Mouse (Mus musculus): ENCODE data around the gene Rfx1.

The Rfx1 gene

GRCm38 (mm10) chr8:84089277-84089676, 22.6 kb downstream of the Rfx1 start:
- DNase-seq (ENCODE audit: low read depth, low spot score), result no peak

- DNase-seq (ENCODE audit: low read depth, low spot score), result no peak
Measured at GRCm38 (mm10) chr8:84090585-84090984, 24.0 kb downstream of the Rfx1 start.

- DNase-seq (ENCODE audit: low read depth, low spot score), result no peak
Measured at GRCm38 (mm10) chr8:84096061-84096460, 29.4 kb downstream of the Rfx1 start.

- DNase-seq (ENCODE audit: low read depth, low spot score), result no peak
Measured at GRCm38 (mm10) chr8:84098376-84098775, 31.7 kb downstream of the Rfx1 start.

GRCm38 (mm10) chr8:84101476-84102270, 35.0 kb downstream of the Rfx1 start:
- DNase-seq (ENCODE audit: low read depth, low spot score), result no peak

- DNase-seq (ENCODE audit: low read depth, low spot score), result no peak
Measured at GRCm38 (mm10) chr8:84103601-84104000, 37.0 kb downstream of the Rfx1 start.

- DNase-seq (ENCODE audit: low read depth, low spot score), result no peak
Measured at GRCm38 (mm10) chr8:84104221-84104620, 37.6 kb downstream of the Rfx1 start.

GRCm38 (mm10) chr8:84104697-84105609, 38.3 kb downstream of the Rfx1 start, which contains the start of gene Dcaf15:
Dcaf15 (minus strand) TSS chr8:84104768.
- peak; percentile 96 for DNase-seq (ENCODE audit: low read depth, low spot score)

- no peak for DNase-seq (ENCODE audit: low read depth, low spot score)
Measured at GRCm38 (mm10) chr8:84105676-84106075, 39.0 kb downstream of the Rfx1 start.

GRCm38 (mm10) chr8:84106216-84107040, 39.8 kb downstream of the Rfx1 start:
- DNase-seq (ENCODE audit: low read depth, low spot score), result no peak

GRCm38 (mm10) chr8:84115646-84116045, 49.0 kb downstream of the Rfx1 start:
- DNase-seq (ENCODE audit: low read depth, low spot score), result no peak

GRCm38 (mm10) chr8:84122151-84122550, 55.5 kb downstream of the Rfx1 start:
- DNase-seq (ENCODE audit: low read depth, low spot score), result no peak

GRCm38 (mm10) chr8:84125656-84126055, 59.0 kb downstream of the Rfx1 start, which contains the start of gene Podnl1:
Podnl1 (plus strand) TSS chr8:84125989.
- DNase-seq (ENCODE audit: low read depth, low spot score), result no peak

- no peak for DNase-seq (ENCODE audit: low read depth, low spot score)
Measured at GRCm38 (mm10) chr8:84126742-84127141, 60.1 kb downstream of the Rfx1 start.

- no peak for DNase-seq (ENCODE audit: low read depth, low spot score)
Measured at GRCm38 (mm10) chr8:84127202-84127901, 60.7 kb downstream of the Rfx1 start.

- DNase-seq (ENCODE audit: low read depth, low spot score), result no peak
Measured at GRCm38 (mm10) chr8:84128277-84128676, 61.6 kb downstream of the Rfx1 start.

GRCm38 (mm10) chr8:84130806-84131205, 64.2 kb downstream of the Rfx1 start:
- DNase-seq (ENCODE audit: low read depth, low spot score), result no peak

GRCm38 (mm10) chr8:84132225-84132624, 65.6 kb downstream of the Rfx1 start:
- no peak for DNase-seq (ENCODE audit: low read depth, low spot score)

GRCm38 (mm10) chr8:84137848-84138247, 71.2 kb downstream of the Rfx1 start:
- no peak for DNase-seq (ENCODE audit: low read depth, low spot score)

- no peak for DNase-seq (ENCODE audit: low read depth, low spot score)
Measured at GRCm38 (mm10) chr8:84140838-84141237, 74.2 kb downstream of the Rfx1 start.

Data from retina, adult 2 months (tissue).